Mouse (Mus musculus) neural tube, embryonic 11.5 days (tissue): ENCODE data around the gene Ttll5. TPM values are rescaled to one million over a fixed set of nuclear protein-coding genes. Genes with fewer than 3 reads are reported as not detected.

Experiments used
- ATAC-seq: fragments of 200-750 bp; cut with Nextera tagmentation; 2 replicates; pipeline ENCODE4 v1.8.0; 2017; ENCODE audit warnings: moderate number of reproducible peaks, mild to moderate bottlenecking, moderate TSS enrichment, moderate library complexity; ENCODE audit not compliant: insufficient read depth, low FRiP score, low TSS enrichment
- DNase-seq: peaks from one replicate; pipeline ENCODE4 v3.0.0-alpha.2; 2015; ENCODE audit warnings: low spot score
- H3K27ac ChIP-seq: fragments of 300-500 bp; sonication (generic); 2 replicates; pipeline ENCODE4 v1.5.1; 2014; ENCODE audit warnings: low read depth, mild to moderate bottlenecking, low read length
- H3K27me3 ChIP-seq: fragments of 300-500 bp; sonication (generic); 2 replicates; pipeline ENCODE4 v1.6.1; 2014; ENCODE audit warnings: mild to moderate bottlenecking, low read length, mixed read lengths; ENCODE audit not compliant: control insufficient read depth, insufficient read depth
- H3K36me3 ChIP-seq: fragments of 300-500 bp; sonication (generic); 2 replicates; pipeline ENCODE4 v1.6.1; 2014; ENCODE audit warnings: mild to moderate bottlenecking, low read length, moderate library complexity, mixed read lengths; ENCODE audit not compliant: control insufficient read depth, insufficient read depth
- H3K4me1 ChIP-seq: fragments of 300-500 bp; sonication (generic); 2 replicates; pipeline ENCODE4 v1.6.1; 2014; ENCODE audit warnings: low read length, mixed read lengths; ENCODE audit not compliant: control insufficient read depth, insufficient read depth
- H3K4me2 ChIP-seq: fragments of 300-500 bp; sonication (generic); 2 replicates; pipeline ENCODE4 v1.6.1; 2014; ENCODE audit warnings: low read depth, mild to moderate bottlenecking, moderate library complexity
- H3K4me3 ChIP-seq: fragments of 300-500 bp; sonication (generic); 2 replicates; pipeline ENCODE4 v1.5.1; 2014; ENCODE audit warnings: low read depth, low read length
- H3K9ac ChIP-seq: fragments of 300-500 bp; sonication (generic); 2 replicates; pipeline ENCODE4 v1.6.1; 2014; ENCODE audit warnings: mild to moderate bottlenecking, low read length
- H3K9me3 ChIP-seq: fragments of 300-500 bp; sonication (generic); 2 replicates; pipeline ENCODE4 v1.6.1; 2016; ENCODE audit warnings: low read length; ENCODE audit not compliant: control insufficient read depth
- WGBS: fragments of 180-500 bp; shearing (Covaris S2); extraction: QIAGEN DNeasy Blood & Tissue Kit; methylation state at CpG from one replicate; pipeline ENCODE4 v1.1.7; 2014; 5-methylcytosine and 5-hydroxymethylcytosine counted together
- polyA plus RNA-seq: library from polyadenylated mRNA; unstranded; fragments of >200 nt; fragmentation: Nextera tagmentation; extraction: Ambion mirVana; gene quantifications from 2 replicates; pipeline ENCODE4 v1.2.1, GENCODE M21; 2014

Gene Ttll5
- polyA plus RNA-seq, 1 experiment from 2014 or later, result 14.2 TPM

GRCm38 (mm10) chr12:86004627-86005026 lies 180.2 kb downstream of the Ttll5 start:
- WGBS, result 96% methylated on average over 3 of the region's 3 CpGs
- Histone ChIP-seq H3K27ac (no peak overlapping the region), H3K4me1 (no peaks in the 10 kb centered on the region), H3K27me3 (no peaks in the 10 kb centered on the region), H3K4me3 (no peak overlapping the region), H3K9ac (no peak overlapping the region), H3K4me2 (no peak overlapping the region), H3K9me3 (no peaks in the 10 kb centered on the region), H3K36me3 (no peaks in the 10 kb centered on the region)
- ATAC-seq, result no peak
- DNase-seq, result no peak

GRCm38 (mm10) chr12:86007377-86007776 lies 182.9 kb downstream of the Ttll5 start:
- WGBS, result 76% methylated on average over 3 of the region's 3 CpGs
- no peaks in the 10 kb centered on the region for H3K9me3 ChIP-seq

GRCm38 (mm10) chr12:86010656-86011055 lies 186.2 kb downstream of the Ttll5 start:
- WGBS, result 84% methylated on average over 5 of the region's 5 CpGs
- Histone ChIP-seq H3K9ac (no peak overlapping the region), H3K27ac (no peak overlapping the region), H3K4me2 (no peak overlapping the region), H3K27me3 (no peaks in the 10 kb centered on the region), H3K36me3 (no peaks in the 10 kb centered on the region), H3K4me3 (no peak overlapping the region), H3K4me1 (no peaks in the 10 kb centered on the region), H3K9me3 (no peaks in the 10 kb centered on the region)
- DNase-seq (no peak), ATAC-seq (no peak)

More at GRCm38 (mm10) chr12:86007377-86007776, 182.9 kb downstream of the Ttll5 start:
- Histone ChIP-seq H3K4me2 (no peak overlapping the region), H3K27me3 (no peaks in the 10 kb centered on the region), H3K9ac (no peak overlapping the region; the same call in 1 of the 2 replicates), H3K4me3 (no peak overlapping the region), H3K27ac (no peak overlapping the region), H3K36me3 (no peaks in the 10 kb centered on the region), H3K4me1 (no peaks in the 10 kb centered on the region)
- DNase-seq (no peak), ATAC-seq (no peak)

GRCm38 (mm10) chr12:86012195-86012594 lies 187.7 kb downstream of the Ttll5 start:
- H3K4me2 ChIP-seq, result no peak overlapping the region
- H3K9ac ChIP-seq, result no peak overlapping the region
- DNase-seq (no peak), ATAC-seq (no peak)
- no peaks in the 10 kb centered on the region for H3K36me3 ChIP-seq
- 88% methylated on average over 2 of the region's 2 CpGs for WGBS
- H3K9me3 ChIP-seq, result no peaks in the 10 kb centered on the region
- H3K4me3 ChIP-seq, result no peak overlapping the region
- no peaks in the 10 kb centered on the region for H3K4me1 ChIP-seq
- no peak overlapping the region for H3K27ac ChIP-seq
- H3K27me3 ChIP-seq, result no peaks in the 10 kb centered on the region

- 92% methylated on average over 2 of the region's 2 CpGs for WGBS
- Histone ChIP-seq H3K4me1 (no peaks in the 10 kb centered on the region), H3K9ac (no peak overlapping the region), H3K27ac (no peak overlapping the region), H3K4me2 (no peak overlapping the region), H3K27me3 (no peaks in the 10 kb centered on the region), H3K9me3 (no peaks in the 10 kb centered on the region), H3K4me3 (no peak overlapping the region), H3K36me3 (no peaks in the 10 kb centered on the region)
- no peak for DNase-seq
- no peak for ATAC-seq
Observed at GRCm38 (mm10) chr12:86014174-86014573, 189.7 kb downstream of the Ttll5 start.

GRCm38 (mm10) chr12:86014621-86015020 lies 190.2 kb downstream of the Ttll5 start:
- no peaks in the 10 kb centered on the region for H3K36me3 ChIP-seq
- H3K4me3 ChIP-seq, result no peak overlapping the region
- H3K4me1 ChIP-seq, result no peaks in the 10 kb centered on the region
- 94% methylated on average over 3 of the region's 3 CpGs for WGBS
- ATAC-seq (no peak), DNase-seq (no peak)
- no peaks in the 10 kb centered on the region for H3K9me3 ChIP-seq
- H3K9ac ChIP-seq, result no peak overlapping the region
- no peak overlapping the region for H3K27ac ChIP-seq
- no peak overlapping the region for H3K4me2 ChIP-seq
- no peaks in the 10 kb centered on the region for H3K27me3 ChIP-seq

GRCm38 (mm10) chr12:86015114-86015513 lies 190.7 kb downstream of the Ttll5 start:
- ATAC-seq, result no peak
- WGBS, result 77% methylated on average over 2 of the region's 2 CpGs

GRCm38 (mm10) chr12:86017360-86017759 lies 192.9 kb downstream of the Ttll5 start:
- H3K9ac ChIP-seq, result no peak overlapping the region
- no peaks in the 10 kb centered on the region for H3K9me3 ChIP-seq
- H3K27ac ChIP-seq, result no peak overlapping the region
- DNase-seq (no peak), ATAC-seq (no peak)
- no peak overlapping the region for H3K4me3 ChIP-seq
- WGBS, result 80% methylated on average over 5 of the region's 5 CpGs
- H3K36me3 ChIP-seq, result no peaks in the 10 kb centered on the region
- no peaks in the 10 kb centered on the region for H3K4me1 ChIP-seq
- H3K27me3 ChIP-seq, result no peaks in the 10 kb centered on the region
- no peak overlapping the region for H3K4me2 ChIP-seq

More at GRCm38 (mm10) chr12:86015114-86015513, 190.7 kb downstream of the Ttll5 start:
- Histone ChIP-seq H3K9ac (no peak overlapping the region), H3K4me3 (no peak overlapping the region), H3K27ac (no peak overlapping the region), H3K4me2 (no peak overlapping the region), H3K4me1 (no peaks in the 10 kb centered on the region), H3K27me3 (no peaks in the 10 kb centered on the region), H3K36me3 (no peaks in the 10 kb centered on the region), H3K9me3 (no peaks in the 10 kb centered on the region)
- DNase-seq, result no peak

GRCm38 (mm10) chr12:86021583-86021982 lies 197.1 kb downstream of the Ttll5 start:
- Histone ChIP-seq H3K27me3 (no peaks in the 10 kb centered on the region), H3K9me3 (no peaks in the 10 kb centered on the region), H3K36me3 (no peaks in the 10 kb centered on the region), H3K4me1 (no peaks in the 10 kb centered on the region), H3K9ac (no peak overlapping the region), H3K4me2 (no peak overlapping the region), H3K4me3 (no peak overlapping the region), H3K27ac (no peak overlapping the region)
- ATAC-seq (no peak), DNase-seq (no peak)
- 69% methylated on average over 6 of the region's 6 CpGs for WGBS
